Mouse (Mus musculus) frontal cortex, postnatal 10 days (tissue): ENCODE results near the gene Mettl11b.
"Not testable (repeated sequence)": the region's sequence is repeated elsewhere in the genome, so short reads cannot be mapped to it uniquely, and the experiment has no call there.

Experiments
- DNase-seq, 2 experiments: peaks; one replicate each; pipeline ENCODE4 v3.0.0; 2022; ENCODE audit warnings: low spot score in 2 of 2, mixed read lengths in 1 of 2

The Mettl11b gene

DNA sequence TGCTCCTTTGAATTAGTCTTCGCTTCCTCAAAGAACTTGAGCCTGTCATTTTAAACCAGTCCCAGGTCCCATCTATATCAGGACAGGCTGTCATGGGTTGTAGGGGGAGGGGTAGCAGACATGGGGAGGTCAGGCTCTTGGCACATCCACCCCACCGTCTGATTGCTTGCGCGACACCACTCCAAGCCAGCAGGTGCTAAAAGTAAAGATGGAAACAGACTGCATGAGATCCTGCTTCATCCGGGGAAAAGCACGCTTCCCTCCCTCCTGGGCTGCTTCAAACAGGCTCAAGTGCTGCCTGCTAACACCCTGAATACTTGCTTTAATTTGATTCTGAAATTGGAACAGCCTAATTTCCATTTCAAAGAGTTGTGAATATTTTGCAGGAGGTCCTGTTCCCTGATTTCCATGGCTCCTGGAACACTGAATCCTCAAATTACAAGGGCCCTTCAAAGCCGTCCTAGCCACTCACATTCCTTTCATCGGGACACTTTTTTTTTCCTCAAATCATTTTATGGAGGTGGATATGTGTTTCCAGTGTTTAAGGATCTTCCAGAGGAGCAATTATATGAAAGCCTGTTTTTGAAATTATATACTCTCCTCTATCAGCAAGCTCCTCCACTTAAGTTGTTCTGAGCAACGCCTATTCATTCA, at the start of gene Mettl11b:
Gene Mettl11b, minus strand, starts transcription at position 127 of the 654 bp plus-strand sequence.
- DNase-seq, result peak in 1 of 2 experiments; percentile 6

DNA sequence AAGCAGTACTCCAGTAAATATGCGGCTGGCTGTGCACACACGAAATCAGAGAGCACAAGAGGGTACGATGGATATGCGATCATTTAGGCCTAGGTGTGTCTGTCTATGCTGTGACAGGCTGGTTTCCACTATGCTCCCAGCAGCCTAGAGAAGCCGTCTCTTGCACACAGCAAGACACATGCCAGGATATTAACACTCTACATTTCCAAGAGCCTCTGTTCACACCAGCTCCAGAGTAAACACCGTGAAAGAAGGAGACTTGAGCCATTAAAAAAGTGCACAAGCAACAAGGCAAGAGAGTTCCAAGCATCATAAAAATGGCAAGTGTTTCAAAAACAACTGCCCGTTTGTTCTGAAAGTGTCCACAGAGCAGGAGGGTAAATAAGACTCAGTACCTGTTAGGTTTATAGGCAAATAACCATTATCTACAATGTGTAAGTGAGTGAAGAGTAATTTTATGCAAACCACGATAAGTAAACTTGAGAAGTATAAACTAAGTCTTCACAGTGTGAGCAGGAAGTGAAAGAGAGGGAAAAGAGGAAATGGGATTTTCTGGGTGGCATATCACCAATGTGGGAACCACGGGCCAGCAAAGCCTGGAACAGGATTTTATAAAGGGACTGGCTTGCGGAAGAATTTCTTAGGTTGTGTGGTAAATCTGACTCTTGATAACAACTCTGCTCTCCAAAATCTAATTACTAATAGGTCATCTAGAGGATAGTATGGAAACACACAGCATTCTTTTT, 32.6 kb upstream of the Mettl11b start:
- DNase-seq, result no peak

DNA sequence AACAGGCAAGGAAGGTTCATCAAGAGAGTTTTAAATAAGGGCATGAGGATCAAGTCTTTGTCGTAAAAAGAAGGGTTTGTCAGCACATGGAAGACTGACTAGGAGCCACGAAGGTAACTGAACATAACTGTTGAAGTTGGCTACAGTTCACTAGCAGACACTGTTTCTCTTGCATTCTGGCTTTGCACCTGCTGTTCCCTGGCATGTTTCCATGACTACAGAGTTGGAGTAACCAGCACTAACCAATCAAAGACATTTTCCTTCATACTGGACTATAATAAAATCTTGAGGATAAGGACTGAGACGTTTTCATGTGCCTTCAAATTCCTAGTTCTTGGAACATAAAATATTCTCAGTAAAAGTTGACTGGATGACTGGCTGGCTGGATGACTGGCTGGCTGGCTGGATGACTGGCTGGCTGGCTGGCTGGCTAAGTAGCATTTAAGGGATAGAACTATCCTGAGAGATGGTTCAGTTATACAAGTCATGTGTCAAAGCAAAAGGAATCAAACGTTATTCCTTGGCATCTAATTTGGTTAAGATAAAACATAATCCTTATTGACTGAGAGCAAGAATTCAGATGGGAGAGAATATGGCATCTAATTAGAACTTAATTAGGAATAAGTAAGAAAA, 26.4 kb upstream of the Mettl11b start:
- no peak for DNase-seq

GRCm38 (mm10) chr1:163737239-163737533, 12.2 kb upstream of the Mettl11b start:
- DNase-seq, result no peak

DNA sequence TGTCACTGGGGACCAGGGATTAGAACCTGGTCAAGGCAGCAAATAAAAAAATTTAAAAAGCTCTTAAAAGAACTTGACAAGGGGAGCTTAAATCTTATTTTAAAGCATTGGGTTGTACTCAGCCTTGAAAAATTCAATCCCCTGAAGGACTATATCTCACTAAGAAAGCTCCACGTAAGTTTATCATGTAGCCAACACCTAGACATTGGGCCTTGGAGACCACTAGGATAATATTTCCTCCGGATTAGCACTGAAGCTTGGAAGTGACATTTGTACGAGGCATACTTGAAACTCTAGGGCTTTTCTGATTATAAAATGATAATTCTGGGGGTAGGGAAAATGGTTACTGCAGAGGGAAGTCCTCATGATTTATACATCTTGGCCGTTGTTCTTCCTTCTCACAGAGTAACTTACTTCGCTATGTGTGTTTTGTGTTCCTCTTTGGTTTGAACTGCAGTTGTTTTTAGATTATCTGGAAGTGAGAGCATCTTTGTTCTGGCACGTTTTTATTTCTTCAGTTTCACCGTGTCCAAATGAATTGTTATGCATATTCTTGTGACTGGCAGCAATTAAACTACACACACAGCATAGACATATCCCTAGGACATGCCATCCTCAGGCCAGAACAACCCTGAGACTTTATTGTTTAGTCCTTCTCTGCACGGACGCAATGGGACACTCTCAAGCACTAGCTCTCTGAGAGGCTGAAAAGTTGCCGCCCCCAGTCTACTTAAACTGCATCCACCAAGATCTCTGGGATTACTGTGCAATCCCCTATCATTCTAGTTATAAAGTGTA, 11.6 kb upstream of the Mettl11b start:
- no peak for DNase-seq

- DNase-seq, result not testable (repeated sequence)
These were observed 6.1 kb upstream of the Mettl11b start for GRCm38 (mm10) chr1:163731166-163731565.

DNA sequence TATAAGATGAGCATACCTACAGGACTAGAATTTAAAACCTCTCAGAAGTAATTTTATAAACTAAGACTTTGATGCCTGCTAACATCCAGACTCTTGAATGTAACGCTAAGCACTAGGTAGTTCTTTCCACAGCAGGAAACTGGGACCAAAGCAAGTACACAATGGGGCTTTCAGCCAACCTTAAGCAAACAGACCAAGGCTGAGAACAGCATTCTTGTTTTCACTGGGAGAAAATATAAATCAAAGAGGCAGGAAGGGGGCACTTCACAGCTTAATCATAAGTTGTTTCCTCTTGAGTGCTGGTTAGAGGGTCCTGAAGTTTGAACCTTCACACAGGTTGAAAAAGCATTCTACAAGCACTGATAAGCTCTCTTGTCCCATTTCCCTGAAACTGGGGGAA, 1.1 kb downstream of the Mettl11b start:
- no peak for DNase-seq

DNA sequence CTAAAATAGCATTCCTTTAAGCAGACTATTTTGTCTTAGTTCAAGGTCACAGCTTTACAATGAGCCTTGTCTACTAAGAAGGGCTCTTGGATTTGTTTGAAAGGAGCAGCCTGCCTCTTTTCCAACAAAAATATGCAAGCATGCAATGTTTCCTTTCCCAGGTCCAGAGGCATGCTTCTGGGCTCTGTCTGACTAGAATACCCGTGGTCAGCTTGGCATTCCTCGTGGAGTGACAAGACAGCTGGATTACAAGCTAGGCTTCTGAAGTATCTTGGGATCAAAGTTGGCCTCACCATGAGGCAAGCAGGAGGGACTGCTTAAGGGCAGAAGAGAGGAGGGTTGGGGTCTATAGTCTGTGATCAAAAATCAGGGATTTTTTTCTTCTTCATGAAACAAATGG, 16.4 kb downstream of the Mettl11b start:
- no peak for DNase-seq

GRCm38 (mm10) chr1:163700571-163700970, 24.5 kb downstream of the Mettl11b start:
- no peak for DNase-seq

DNA sequence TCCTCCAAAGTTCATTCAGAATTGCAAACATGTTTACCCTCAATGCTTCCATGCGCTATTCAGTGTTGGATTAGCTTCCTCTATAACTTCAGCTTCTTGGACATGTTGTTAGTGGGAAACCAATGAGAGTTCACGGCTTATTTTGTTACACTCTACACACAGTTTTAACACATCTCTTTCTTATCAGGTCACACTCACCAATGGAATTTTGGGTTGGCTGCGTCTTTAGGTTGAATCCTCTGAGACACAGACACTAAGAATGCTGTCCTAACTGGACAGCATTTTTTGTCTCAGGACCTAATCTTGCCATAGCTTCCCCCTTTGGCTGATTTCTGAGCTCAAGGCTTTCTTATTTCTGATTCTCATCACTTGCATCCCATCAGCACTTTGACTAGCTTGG, 25.3 kb downstream of the Mettl11b start:
- DNase-seq, result no peak

DNA sequence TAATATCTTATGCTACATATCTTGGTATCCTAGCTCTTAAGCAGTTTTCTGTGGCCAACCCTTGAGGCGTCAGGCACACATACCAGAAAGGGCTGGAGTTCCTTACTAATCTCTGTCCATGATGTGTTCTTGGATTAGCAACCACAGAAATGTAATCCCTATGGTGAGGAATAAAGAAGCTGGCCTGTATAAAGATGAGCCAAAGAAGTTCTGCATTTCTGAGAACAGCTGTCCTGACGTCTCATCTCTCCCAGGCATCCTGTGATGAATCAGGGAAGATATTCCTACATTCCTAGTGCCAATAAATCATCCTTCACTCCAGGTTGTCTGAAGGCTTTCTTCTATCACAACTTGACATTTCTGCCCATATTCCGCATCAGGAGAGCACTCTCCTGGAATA, 33.2 kb downstream of the Mettl11b start:
- no peak for DNase-seq

DNA sequence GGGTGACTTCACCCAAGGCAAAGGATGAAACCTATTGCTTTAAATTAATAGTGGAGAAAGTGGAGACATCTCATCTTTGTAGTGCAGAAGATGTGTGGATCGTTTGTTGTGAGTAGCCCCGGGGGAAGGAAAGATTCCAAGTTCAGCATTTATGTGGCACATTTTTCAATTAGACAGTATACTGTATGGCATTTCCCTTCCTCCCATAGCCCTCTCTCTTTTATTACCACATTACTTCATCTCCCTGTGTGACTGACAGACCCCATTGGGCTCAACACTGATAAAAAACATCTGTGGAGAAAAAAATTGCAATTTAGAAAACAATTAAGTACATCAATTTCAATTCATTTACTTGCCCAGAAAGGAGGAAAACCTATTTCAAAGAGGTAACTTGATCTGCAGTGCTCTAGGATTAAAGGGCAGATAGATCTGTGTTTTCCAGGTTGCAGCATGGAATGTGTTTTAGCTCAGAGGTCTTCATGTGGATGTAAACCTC, 42.0 kb downstream of the Mettl11b start:
- no peak for DNase-seq

GRCm38 (mm10) chr1:163682127-163682526, 42.9 kb downstream of the Mettl11b start:
- DNase-seq, result no peak

DNA sequence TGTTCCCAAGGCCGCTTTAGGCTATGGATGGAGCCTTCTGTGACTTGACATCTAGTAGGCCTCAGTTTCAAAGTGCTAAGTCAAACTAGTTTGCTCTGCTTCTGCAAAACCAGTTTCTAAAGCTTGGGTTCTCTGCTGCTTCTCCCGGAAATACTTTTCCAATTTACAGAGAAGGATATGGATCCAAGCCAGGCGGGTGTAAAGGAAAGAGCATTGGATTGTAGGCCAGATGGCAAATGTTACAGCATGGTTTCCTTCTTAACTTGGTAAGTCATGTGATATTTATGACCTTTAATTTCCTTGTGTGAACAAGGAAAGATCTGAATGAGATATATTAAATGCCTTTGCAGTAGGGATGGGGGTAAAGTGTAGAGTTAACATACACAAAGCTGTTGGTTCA, 52.2 kb downstream of the Mettl11b start:
- DNase-seq, result no peak

DNA sequence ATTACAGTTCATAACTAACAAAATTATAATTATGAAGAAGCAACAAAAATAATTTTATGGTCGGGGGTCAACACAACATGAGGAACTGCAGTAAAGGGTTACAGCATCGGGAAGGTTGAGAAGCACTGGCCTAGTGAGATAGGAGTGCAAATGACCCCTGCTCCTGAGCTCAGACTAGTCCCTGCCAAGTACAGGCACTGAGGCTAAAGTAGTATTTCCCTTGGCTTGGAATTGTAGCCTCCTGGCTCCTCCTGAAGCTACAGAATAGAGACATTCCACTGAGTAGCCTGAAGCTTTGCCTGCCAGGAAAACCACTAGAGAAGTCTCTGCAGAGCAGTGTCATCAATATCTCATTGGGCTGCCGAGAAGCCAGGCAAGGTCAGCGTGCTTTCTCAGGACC, 53.7 kb downstream of the Mettl11b start:
- no peak for DNase-seq

GRCm38 (mm10) chr1:163670702-163671101, 54.3 kb downstream of the Mettl11b start:
- DNase-seq, result no peak

GRCm38 (mm10) chr1:163669936-163670335, 55.1 kb downstream of the Mettl11b start:
- no peak for DNase-seq

DNA sequence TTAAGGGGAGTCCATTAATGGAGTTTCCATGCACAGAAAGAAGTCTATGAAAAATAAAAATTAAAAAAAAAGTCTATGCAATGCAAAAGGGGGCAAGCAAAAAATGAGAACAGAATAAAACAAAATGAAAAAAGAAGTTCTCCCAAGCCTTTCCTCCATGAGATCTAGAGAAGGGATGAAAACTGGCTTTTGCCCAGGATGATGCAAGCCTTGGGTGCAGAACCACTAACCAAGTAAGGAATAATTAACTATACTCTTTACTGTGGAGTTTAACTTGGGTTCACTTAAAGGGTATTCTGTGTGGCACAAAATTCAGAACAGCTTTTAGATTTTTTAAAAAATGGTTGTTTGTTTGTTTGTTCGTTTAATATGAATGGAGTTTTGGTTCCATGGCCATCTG, 62.6 kb downstream of the Mettl11b start:
- no peak for DNase-seq

DNA sequence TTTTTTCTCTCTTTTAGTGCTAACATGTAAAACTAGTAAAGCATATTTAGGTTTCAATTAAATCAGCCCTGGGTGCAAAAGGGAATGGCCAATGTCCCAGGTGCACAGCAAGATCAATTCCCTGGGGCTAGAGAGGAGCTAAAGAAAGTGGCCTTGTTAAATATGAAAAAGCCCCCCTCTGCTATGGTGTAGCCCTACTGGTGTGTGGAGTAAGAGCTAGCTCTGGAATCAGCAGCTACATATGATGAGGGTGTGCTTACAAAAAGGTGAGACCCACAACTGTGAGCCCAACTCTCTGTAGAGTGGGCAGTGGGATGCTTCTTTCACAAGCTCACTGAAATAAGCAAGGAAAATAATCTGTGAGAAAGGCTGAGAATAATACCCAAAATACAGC, 66.5 kb downstream of the Mettl11b start:
- DNase-seq, result no peak

DNA sequence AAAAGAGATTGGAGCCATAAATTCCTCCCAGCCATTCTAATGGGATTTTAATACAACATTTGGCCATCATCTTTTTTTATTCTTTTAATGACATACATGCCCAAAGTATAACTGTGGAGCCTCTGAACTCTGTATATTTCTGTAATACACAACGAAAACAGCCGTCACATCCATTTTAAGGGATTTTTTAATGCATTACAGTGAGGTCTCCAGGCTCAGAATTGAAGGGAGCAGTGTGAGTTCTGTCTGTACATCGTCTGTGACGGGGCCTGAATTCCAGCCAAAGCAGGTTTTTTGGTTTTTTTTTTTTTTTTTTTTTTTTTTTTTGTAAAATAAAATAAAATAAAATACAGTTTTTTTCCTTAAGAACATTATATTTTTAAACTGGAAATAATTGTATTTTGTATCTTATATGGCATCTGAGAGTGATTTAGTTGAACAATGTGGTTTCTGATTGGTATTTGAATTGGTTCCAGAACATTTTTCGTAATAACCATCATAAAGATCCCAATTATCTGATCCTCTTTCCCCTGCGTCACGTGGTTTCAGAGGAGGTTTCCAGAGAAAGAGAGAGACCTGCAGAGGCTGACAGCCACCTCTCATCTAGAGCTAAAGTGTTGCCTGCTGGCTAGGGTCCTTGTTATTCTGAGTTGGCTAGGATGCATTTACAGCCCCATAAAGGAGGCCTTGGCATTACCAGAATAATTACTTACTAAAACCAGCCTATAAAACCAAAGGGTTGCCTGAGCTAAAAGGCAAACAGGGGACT, 67.1 kb downstream of the Mettl11b start:
- no peak for DNase-seq

GRCm38 (mm10) chr1:163657056-163657455, 68.0 kb downstream of the Mettl11b start:
- DNase-seq, result no peak
